Mouse (Mus musculus) midbrain, embryonic 11.5 days (tissue): ENCODE data around the gene Kctd19. TPM values are rescaled to one million over a fixed set of nuclear protein-coding genes. Genes with fewer than 3 reads are reported as not detected.
A peak's percentile ranks its signal among the peaks of the same experiment; 100 is the strongest.

Experiments
- ATAC-seq: fragments of 200-750 bp; cut with Nextera tagmentation; 2 replicates; pipeline ENCODE4 v1.8.0; 2017; ENCODE audit warnings: moderate TSS enrichment, moderate library complexity; ENCODE audit not compliant: low FRiP score
- DNase-seq: peaks from one replicate; pipeline ENCODE4 v3.0.0; 2015; ENCODE audit warnings: low spot score; ENCODE audit errors: missing footprints
- H3K27ac ChIP-seq: fragments of 300-500 bp; sonication (generic); 2 replicates; pipeline ENCODE4 v1.5.1; 2014; ENCODE audit warnings: low read depth, low read length
- H3K27me3 ChIP-seq: fragments of 300-500 bp; sonication (generic); 2 replicates; pipeline ENCODE4 v1.6.1; 2014; ENCODE audit warnings: mild to moderate bottlenecking, low read length, moderate library complexity, mixed read lengths; ENCODE audit not compliant: control insufficient read depth, insufficient read depth
- H3K36me3 ChIP-seq: fragments of 300-500 bp; sonication (generic); 2 replicates; pipeline ENCODE4 v1.6.1; 2014; ENCODE audit warnings: mild to moderate bottlenecking, low read length, moderate library complexity, mixed read lengths; ENCODE audit not compliant: control insufficient read depth, insufficient read depth
- H3K4me1 ChIP-seq: fragments of 300-500 bp; sonication (generic); 2 replicates; pipeline ENCODE4 v1.6.1; 2014; ENCODE audit warnings: low read length; ENCODE audit not compliant: control insufficient read depth, insufficient read depth
- H3K4me2 ChIP-seq: fragments of 300-500 bp; sonication (generic); 2 replicates; pipeline ENCODE4 v1.6.1; 2014; ENCODE audit warnings: mild to moderate bottlenecking, moderate library complexity
- H3K4me3 ChIP-seq: fragments of 300-500 bp; sonication (generic); 2 replicates; pipeline ENCODE4 v1.5.1; 2014; ENCODE audit warnings: low read depth, low read length
- H3K9ac ChIP-seq: fragments of 300-500 bp; sonication (generic); 2 replicates; pipeline ENCODE4 v1.6.1; 2014; ENCODE audit warnings: low read length
- H3K9me3 ChIP-seq: fragments of 300-500 bp; sonication (generic); 2 replicates; pipeline ENCODE4 v1.6.1; 2016; ENCODE audit warnings: low read length; ENCODE audit not compliant: control insufficient read depth
- WGBS: fragments of 180-500 bp; shearing (Covaris S2); extraction: QIAGEN DNeasy Blood & Tissue Kit; methylation state at CpG from one replicate; pipeline ENCODE4 v1.1.7; 2014; 5-methylcytosine and 5-hydroxymethylcytosine counted together
- polyA plus RNA-seq: library from polyadenylated mRNA; unstranded; fragments of >200 nt; fragmentation: Nextera tagmentation; extraction: Ambion mirVana; gene quantifications from 2 replicates; pipeline ENCODE4 v1.2.1, GENCODE M21; 2014

Gene Kctd19
- polyA plus RNA-seq, 1 experiment from 2014 or later, result not detected

- Histone ChIP-seq H3K4me1 (no peaks in the 10 kb centered on the region), H3K27ac (no peak overlapping the region), H3K27me3 (no peaks in the 10 kb centered on the region), H3K36me3 (no peaks in the 10 kb centered on the region), H3K4me3 (no peak overlapping the region), H3K4me2 (no peak overlapping the region), H3K9me3 (no peaks in the 10 kb centered on the region), H3K9ac (no peak overlapping the region)
- ATAC-seq, result no peak
- 92% methylated on average over 12 of the region's 12 CpGs for WGBS
- no peak for DNase-seq
Measured at GRCm38 (mm10) chr8:105380308-105380707, 33.0 kb downstream of the Kctd19 start.

- Histone ChIP-seq H3K4me2 (no peak overlapping the region), H3K9me3 (peaks cover 3% of the 10 kb centered on the region; the same call in 1 of the 2 replicates), H3K27me3 (no peaks in the 10 kb centered on the region), H3K36me3 (no peaks in the 10 kb centered on the region), H3K9ac (no peak overlapping the region), H3K27ac (no peak overlapping the region), H3K4me1 (no peaks in the 10 kb centered on the region), H3K4me3 (no peak overlapping the region)
- 80% methylated on average over 19 of the region's 19 CpGs for WGBS
- ATAC-seq (no peak), DNase-seq (no peak)
Measured at GRCm38 (mm10) chr8:105378673-105379072, 34.6 kb downstream of the Kctd19 start.

- Histone ChIP-seq H3K4me3 (0 out of 2 replicates have a peak overlapping the region, but pooled peaks have one; percentile 8), H3K36me3 (no peaks in the 10 kb centered on the region), H3K27ac (no peak overlapping the region), H3K27me3 (no peaks in the 10 kb centered on the region), H3K9ac (no peak overlapping the region), H3K4me1 (no peaks in the 10 kb centered on the region), H3K9me3 (peaks cover 3% of the 10 kb centered on the region; the same call in 1 of the 2 replicates), H3K4me2 (peak overlapping the region; percentile 37)
- WGBS, result 28% methylated on average over 33 of the region's 33 CpGs
- DNase-seq, result peak; percentile 93
- peak; percentile 65; the same call in 1 of the 2 replicates for ATAC-seq
Measured at GRCm38 (mm10) chr8:105374513-105374966, 38.8 kb downstream of the Kctd19 start.

GRCm38 (mm10) chr8:105373032-105373431, 40.3 kb downstream of the Kctd19 start, which contains the start of gene Plekhg4:
Plekhg4 (plus strand) TSS chr8:105373274.
- H3K9ac ChIP-seq, result no peak within 1 kb of the TSS
- H3K4me2 ChIP-seq, result peak within 1 kb of the TSS; percentile 37
- ATAC-seq (no peak), DNase-seq (no peak)
- H3K27me3 ChIP-seq, result no peaks in the 10 kb centered on the region
- peaks cover 3% of the 10 kb centered on the region; the same call in 1 of the 2 replicates for H3K9me3 ChIP-seq
- H3K4me1 ChIP-seq, result no peaks in the 10 kb centered on the region
- H3K27ac ChIP-seq, result no peak within 1 kb of the TSS
- H3K36me3 ChIP-seq, result no peaks in the 10 kb centered on the region
- WGBS, result 61% methylated on average over 2 of the region's 2 CpGs
- H3K4me3 ChIP-seq, result no peak within 1 kb of the TSS

- H3K4me1 ChIP-seq, result no peaks in the 10 kb centered on the region
- no peak overlapping the region for H3K27ac ChIP-seq
- H3K9me3 ChIP-seq, result peaks cover 3% of the 10 kb centered on the region; the same call in 1 of the 2 replicates
- H3K4me3 ChIP-seq, result no peak overlapping the region
- 73% methylated on average over 9 of the region's 9 CpGs for WGBS
- no peaks in the 10 kb centered on the region for H3K27me3 ChIP-seq
- no peak overlapping the region for H3K9ac ChIP-seq
- no peaks in the 10 kb centered on the region for H3K36me3 ChIP-seq
- H3K4me2 ChIP-seq, result no peak overlapping the region
- ATAC-seq (no peak), DNase-seq (no peak)
Measured at GRCm38 (mm10) chr8:105372473-105372872, 40.8 kb downstream of the Kctd19 start.

GRCm38 (mm10) chr8:105367107-105367506, 46.2 kb downstream of the Kctd19 start:
- Histone ChIP-seq H3K9me3 (no peaks in the 10 kb centered on the region; the same call in 1 of the 2 replicates), H3K27ac (no peak overlapping the region), H3K4me3 (no peak overlapping the region), H3K27me3 (no peaks in the 10 kb centered on the region), H3K4me1 (no peaks in the 10 kb centered on the region), H3K4me2 (no peak overlapping the region), H3K9ac (no peak overlapping the region), H3K36me3 (no peaks in the 10 kb centered on the region; the same call in 1 of the 2 replicates)
- WGBS, result 63% methylated on average over 2 of the region's 2 CpGs
- ATAC-seq, result no peak
- no peak for DNase-seq

- Histone ChIP-seq H3K9ac (no peak overlapping the region), H3K4me1 (no peaks in the 10 kb centered on the region), H3K27me3 (no peaks in the 10 kb centered on the region), H3K4me2 (no peak overlapping the region), H3K36me3 (no peaks in the 10 kb centered on the region; the same call in none of the 2 replicates), H3K27ac (no peak overlapping the region), H3K4me3 (no peak overlapping the region), H3K9me3 (no peaks in the 10 kb centered on the region; the same call in 1 of the 2 replicates)
- WGBS, result 86% methylated on average over 12 of the region's 12 CpGs
- ATAC-seq (no peak), DNase-seq (no peak)
Measured at GRCm38 (mm10) chr8:105361751-105362702, 51.3 kb downstream of the Kctd19 start.

- H3K27ac ChIP-seq, result no peak overlapping the region
- H3K9ac ChIP-seq, result no peak overlapping the region; the same call in 1 of the 2 replicates
- ATAC-seq (0 out of 2 replicates have a peak, but pooled peaks have one; percentile 13), DNase-seq (no peak)
- H3K36me3 ChIP-seq, result no peaks in the 10 kb centered on the region; the same call in 1 of the 2 replicates
- H3K4me3 ChIP-seq, result no peak overlapping the region
- no peaks in the 10 kb centered on the region for H3K27me3 ChIP-seq
- no peaks in the 10 kb centered on the region for H3K4me1 ChIP-seq
- WGBS, result 44% methylated on average over 4 of the region's 4 CpGs
- no peak overlapping the region for H3K4me2 ChIP-seq
- no peaks in the 10 kb centered on the region for H3K9me3 ChIP-seq
Measured at GRCm38 (mm10) chr8:105359646-105360045, 53.7 kb downstream of the Kctd19 start.

- Histone ChIP-seq H3K36me3 (no peaks in the 10 kb centered on the region; the same call in 1 of the 2 replicates), H3K9me3 (no peaks in the 10 kb centered on the region), H3K4me3 (no peak overlapping the region), H3K4me2 (no peak overlapping the region), H3K4me1 (no peaks in the 10 kb centered on the region), H3K9ac (no peak overlapping the region; the same call in 1 of the 2 replicates), H3K27ac (no peak overlapping the region), H3K27me3 (no peaks in the 10 kb centered on the region)
- ATAC-seq, result no peak
- WGBS, result 77% methylated on average over 15 of the region's 15 CpGs
- no peak for DNase-seq
Measured at GRCm38 (mm10) chr8:105359208-105359607, 54.1 kb downstream of the Kctd19 start.
